Mouse (Mus musculus) embryonic facial prominence, embryonic 14.5 days (tissue): ENCODE data around the gene Btk. TPM values are rescaled to one million over a fixed set of nuclear protein-coding genes. Genes with fewer than 3 reads are reported as not detected.

Experiments
- ATAC-seq: fragments of 200-750 bp; cut with Nextera tagmentation; 2 replicates; pipeline ENCODE4 v1.8.0; 2017; ENCODE audit warnings: low read depth, moderate number of reproducible peaks, moderate TSS enrichment
- DNase-seq: peaks from one replicate; pipeline ENCODE4 v3.0.0-alpha.2; 2015; ENCODE audit warnings: low spot score
- H3K27ac ChIP-seq: fragments of 300-500 bp; sonication (generic); replicated peaks from 2 replicates; pipeline ENCODE4 v1.5.1; 2014; ENCODE audit warnings: low read depth, mild to moderate bottlenecking, low read length, moderate library complexity
- H3K27me3 ChIP-seq: fragments of 300-500 bp; sonication (generic); replicated peaks from 2 replicates; pipeline ENCODE4 v1.6.1; 2014; ENCODE audit warnings: low read length; ENCODE audit not compliant: control insufficient read depth, insufficient read depth
- H3K36me3 ChIP-seq: fragments of 300-500 bp; sonication (generic); 2 replicates; pipeline ENCODE4 v1.6.1; 2014; ENCODE audit warnings: low read length, mixed read lengths; ENCODE audit not compliant: control insufficient read depth, insufficient read depth
- H3K4me1 ChIP-seq: fragments of 300-500 bp; sonication (generic); 2 replicates; pipeline ENCODE4 v1.6.1; 2014; ENCODE audit warnings: antibody characterized with exemption, low read length; ENCODE audit not compliant: control insufficient read depth, insufficient read depth
- H3K4me2 ChIP-seq: fragments of 300-500 bp; sonication (generic); 2 replicates; pipeline ENCODE4 v1.6.1; 2014; ENCODE audit warnings: low read depth, mild to moderate bottlenecking, low read length, moderate library complexity, mixed read lengths
- H3K4me3 ChIP-seq: fragments of 300-500 bp; sonication (generic); 2 replicates; pipeline ENCODE4 v1.5.1; 2014; ENCODE audit warnings: low read depth, mild to moderate bottlenecking, low read length
- H3K9ac ChIP-seq: fragments of 300-500 bp; sonication (generic); 2 replicates; pipeline ENCODE4 v1.6.1; 2014; ENCODE audit warnings: low read depth, mild to moderate bottlenecking, low read length, moderate library complexity, mixed read lengths
- H3K9me3 ChIP-seq: fragments of 300-500 bp; sonication (generic); 2 replicates; pipeline ENCODE4 v1.6.1; 2016; ENCODE audit warnings: low read length; ENCODE audit not compliant: control insufficient read depth
- WGBS: fragments of 180-500 bp; shearing (Covaris S2); extraction: QIAGEN DNeasy Blood & Tissue Kit; methylation state at CpG from one replicate; pipeline ENCODE4 v1.1.7; 2014; 5-methylcytosine and 5-hydroxymethylcytosine counted together
- polyA plus RNA-seq: library from polyadenylated mRNA; unstranded; fragments of >200 nt; fragmentation: Nextera tagmentation; extraction: Ambion mirVana; gene quantifications from 2 replicates; pipeline ENCODE4 v1.2.1, GENCODE M21; 2014

Gene Btk
- polyA plus RNA-seq, 1 experiment from 2014 or later = 2.1 TPM

DNA sequence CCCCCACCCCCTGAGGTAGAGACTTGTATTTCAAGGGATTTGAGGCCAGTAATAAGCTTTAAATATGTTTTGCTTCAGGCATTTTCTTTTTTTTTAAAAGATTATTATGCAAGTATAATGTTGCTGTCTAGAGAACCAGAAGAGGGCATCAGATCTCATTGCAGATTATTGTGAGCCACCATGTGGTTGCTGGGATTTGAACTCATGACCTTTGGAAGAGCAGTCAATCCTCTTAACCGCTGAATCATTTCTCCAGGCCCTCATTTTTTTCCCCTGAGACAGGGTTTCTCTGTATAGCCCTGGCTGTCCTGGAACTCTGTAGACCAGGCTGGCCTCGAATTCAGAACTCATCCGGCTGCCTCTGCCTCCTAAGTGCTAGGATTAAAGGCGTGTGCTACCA lies 4.9 kb upstream of the Btk start:
- Histone ChIP-seq H3K36me3 (peaks cover 13% of the 10 kb centered on the region), H3K4me2 (no peak overlapping the region), H3K27me3 (no peaks in the 10 kb centered on the region), H3K9ac (no peak overlapping the region), H3K4me1 (no peaks in the 10 kb centered on the region), H3K4me3 (no peak overlapping the region), H3K27ac (no peak overlapping the region), H3K9me3 (no peaks in the 10 kb centered on the region)
- no peak for DNase-seq
- no peak for ATAC-seq
- 88% methylated on average over 4 of the region's 4 CpGs for WGBS

DNA sequence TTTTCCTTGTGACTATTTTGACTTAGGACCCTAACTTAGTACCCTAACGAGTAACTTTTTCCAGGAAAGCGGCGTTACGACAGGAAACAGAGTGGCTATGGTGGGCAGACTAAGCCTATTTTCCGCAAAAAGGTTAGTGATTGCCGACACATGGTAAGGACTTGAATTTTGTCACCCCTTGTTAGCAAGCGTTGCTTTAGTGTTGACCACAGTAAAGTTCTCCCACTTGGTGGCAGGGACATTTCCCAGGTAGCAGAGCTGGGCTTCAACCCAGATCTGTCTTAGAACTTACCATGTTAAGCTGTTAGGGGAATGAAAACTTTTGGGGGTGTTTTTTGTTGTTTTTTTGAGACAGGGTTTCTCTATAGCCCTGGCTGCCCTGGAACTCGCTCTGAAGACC lies 3.1 kb upstream of the Btk start:
- Histone ChIP-seq H3K9me3 (no peaks in the 10 kb centered on the region), H3K4me1 (no peaks in the 10 kb centered on the region), H3K27ac (no peak overlapping the region), H3K36me3 (peaks cover 13% of the 10 kb centered on the region), H3K9ac (peak overlapping the region; percentile 81), H3K4me2 (peak overlapping the region; percentile 61), H3K27me3 (no peaks in the 10 kb centered on the region), H3K4me3 (peak overlapping the region; percentile 55)
- 25% methylated on average over 8 of the region's 8 CpGs for WGBS
- ATAC-seq = no peak
- DNase-seq = no peak

GRCm38 (mm10) chrX:134585103-134586002 lies 2.0 kb upstream of the Btk start, which contains the start of gene Rpl36a:
TSS of gene Rpl36a (plus strand) at chrX:134585654.
- Histone ChIP-seq H3K9ac (peak within 1 kb of the TSS; percentile 81), H3K4me2 (peak within 1 kb of the TSS; percentile 61), H3K4me1 (no peaks in the 10 kb centered on the region), H3K27me3 (no peaks in the 10 kb centered on the region), H3K27ac (peak within 1 kb of the TSS; percentile 90), H3K36me3 (peaks cover 13% of the 10 kb centered on the region), H3K9me3 (no peaks in the 10 kb centered on the region), H3K4me3 (peak within 1 kb of the TSS; percentile 55)
- DNase-seq (peak; percentile 96), ATAC-seq (peak; percentile 98)
- WGBS = 27% methylated on average over 45 of the region's 45 CpGs

DNA sequence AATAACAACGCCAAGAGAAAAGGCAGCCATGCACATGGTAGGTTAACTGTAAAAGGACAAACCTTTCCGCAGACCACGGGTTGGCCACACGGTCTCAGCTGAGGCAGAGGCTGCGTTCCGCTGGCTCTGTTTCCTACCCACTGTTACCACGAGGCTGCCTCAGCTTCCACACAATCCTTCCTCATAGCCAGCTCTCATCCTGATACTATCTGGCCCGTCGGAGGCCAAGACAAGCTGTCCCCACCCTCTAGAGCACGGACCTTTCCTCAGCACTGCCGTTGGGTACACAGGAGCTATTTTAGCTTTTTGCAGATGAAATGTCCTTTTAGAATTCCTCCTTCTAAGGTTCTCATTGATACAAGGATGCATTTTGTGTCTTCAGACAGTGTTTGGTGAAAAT lies 1.1 kb downstream of the Btk start:
- Histone ChIP-seq H3K4me1 (no peaks in the 10 kb centered on the region), H3K4me2 (no peak overlapping the region), H3K4me3 (no peak overlapping the region), H3K27ac (no peak overlapping the region), H3K9me3 (no peaks in the 10 kb centered on the region), H3K36me3 (peaks cover 3% of the 10 kb centered on the region; the same call in 1 of the 2 replicates), H3K27me3 (no peaks in the 10 kb centered on the region; the same call in 1 of the 2 replicates), H3K9ac (no peak overlapping the region)
- ATAC-seq (no peak), DNase-seq (no peak)
- 92% methylated on average over 6 of the region's 11 CpGs for WGBS

DNA sequence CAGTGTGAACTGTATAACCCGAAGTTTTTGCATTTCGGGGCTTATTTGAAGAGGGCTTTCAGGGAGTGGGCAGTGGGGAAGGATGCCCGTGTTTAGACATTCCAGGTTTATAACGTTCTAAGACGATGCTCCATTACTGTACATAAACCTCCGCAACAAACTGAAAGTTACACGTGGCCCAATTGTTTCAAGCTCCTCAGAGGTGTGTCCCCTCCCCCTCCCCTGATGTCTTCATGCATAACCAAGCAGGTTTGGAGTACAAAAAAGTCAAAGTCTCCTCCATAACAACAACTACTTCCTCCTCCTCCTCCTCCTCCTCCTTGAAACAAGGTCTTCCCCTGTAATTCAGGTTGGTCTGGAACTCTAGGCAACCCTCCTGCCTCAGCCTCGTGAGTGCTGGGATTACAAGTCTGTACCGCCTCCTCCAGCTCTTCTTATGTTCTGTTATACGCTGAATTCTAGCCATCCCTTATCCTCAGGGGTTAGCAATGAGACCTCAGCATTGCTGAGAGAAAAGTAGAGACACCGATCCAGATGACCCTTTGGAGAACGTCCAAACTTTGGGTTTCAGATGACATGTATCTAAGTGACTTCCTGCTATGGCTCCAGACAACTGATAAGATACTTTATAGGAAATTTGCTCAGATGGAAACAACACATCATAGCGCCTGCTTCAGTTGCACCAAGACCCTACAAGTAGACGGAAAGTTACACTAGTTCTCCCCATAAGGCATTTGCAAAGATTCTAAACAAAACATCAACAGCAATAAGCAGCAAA lies 2.7 kb downstream of the Btk start:
- no peak overlapping the region for H3K4me2 ChIP-seq
- ATAC-seq (no peak), DNase-seq (no peak)

DNA sequence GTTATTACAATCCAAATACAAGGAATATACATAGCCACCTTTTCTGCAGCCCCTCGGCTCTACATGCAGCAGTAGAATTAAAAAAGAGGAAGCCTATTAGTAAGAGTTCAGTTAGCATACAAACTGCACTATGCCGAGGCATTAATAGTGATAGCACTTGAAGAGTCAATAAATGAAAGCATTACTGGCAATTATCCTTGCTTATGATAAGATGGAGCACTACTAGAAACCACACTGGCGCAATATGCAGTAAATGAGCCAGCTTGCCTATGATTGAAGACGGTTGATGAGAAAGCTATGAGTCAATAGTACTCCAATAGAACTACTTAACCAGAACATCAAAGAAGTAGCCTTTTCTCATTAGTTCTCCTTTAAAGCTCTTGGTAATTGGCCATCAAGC lies 5.5 kb downstream of the Btk start:
- H3K27me3 ChIP-seq = no peaks in the 10 kb centered on the region; the same call in 1 of the 2 replicates
- ATAC-seq = no peak
- H3K4me2 ChIP-seq = no peak overlapping the region
- H3K4me3 ChIP-seq = no peak overlapping the region
- H3K27ac ChIP-seq = no peak overlapping the region
- no peaks in the 10 kb centered on the region for H3K4me1 ChIP-seq
- 83% methylated on average over 4 of the region's 4 CpGs for WGBS
- H3K36me3 ChIP-seq = no peaks in the 10 kb centered on the region
- no peak overlapping the region for H3K9ac ChIP-seq
- H3K9me3 ChIP-seq = no peaks in the 10 kb centered on the region
- no peak for DNase-seq

More for the DNA sequence above, 2.7 kb downstream of the Btk start:
- Histone ChIP-seq H3K4me3 (no peak overlapping the region), H3K36me3 (no peaks in the 10 kb centered on the region), H3K9ac (no peak overlapping the region), H3K27ac (no peak overlapping the region), H3K9me3 (no peaks in the 10 kb centered on the region), H3K27me3 (no peaks in the 10 kb centered on the region; the same call in 1 of the 2 replicates), H3K4me1 (no peaks in the 10 kb centered on the region)
- 85% methylated on average over 14 of the region's 14 CpGs for WGBS

- H3K9me3 ChIP-seq = no peaks in the 10 kb centered on the region
- no peak overlapping the region for H3K4me3 ChIP-seq
- H3K4me2 ChIP-seq = no peak overlapping the region
- no peaks in the 10 kb centered on the region for H3K27me3 ChIP-seq
- ATAC-seq (no peak), DNase-seq (no peak)
- no peak overlapping the region for H3K27ac ChIP-seq
- no peak overlapping the region for H3K9ac ChIP-seq
- no peaks in the 10 kb centered on the region for H3K36me3 ChIP-seq
- H3K4me1 ChIP-seq = no peaks in the 10 kb centered on the region
- WGBS = 81% methylated on average over 8 of the region's 8 CpGs
Measured at GRCm38 (mm10) chrX:134566536-134567222, 16.7 kb downstream of the Btk start.

DNA sequence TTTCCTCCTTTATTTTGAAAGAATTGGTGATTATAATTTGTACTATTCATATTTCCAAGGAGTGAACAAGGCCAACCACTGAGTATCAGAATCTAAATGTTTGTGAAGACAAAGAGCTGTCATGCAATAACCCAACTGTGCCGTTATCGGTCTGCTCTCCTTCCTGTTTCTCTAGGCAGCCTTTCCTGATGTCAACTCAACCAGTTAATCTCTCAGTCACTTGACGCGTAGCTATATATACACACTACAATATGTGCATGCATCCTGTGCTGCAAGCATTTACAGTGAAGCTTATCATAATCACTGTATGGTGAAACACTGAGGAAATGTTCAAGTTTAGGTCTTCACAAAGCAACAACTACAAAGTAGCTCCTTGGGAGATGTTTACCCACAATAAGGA lies 19.0 kb downstream of the Btk start:
- Histone ChIP-seq H3K27me3 (no peaks in the 10 kb centered on the region), H3K4me3 (no peak overlapping the region), H3K36me3 (no peaks in the 10 kb centered on the region), H3K9ac (no peak overlapping the region), H3K27ac (no peak overlapping the region), H3K4me2 (no peak overlapping the region), H3K9me3 (no peaks in the 10 kb centered on the region), H3K4me1 (no peaks in the 10 kb centered on the region)
- ATAC-seq (no peak), DNase-seq (no peak)
- 79% methylated on average over 4 of the region's 4 CpGs for WGBS
